Comparison of ENCODE assay signal across 15 mouse cellular contexts in the genomic region with DNA sequence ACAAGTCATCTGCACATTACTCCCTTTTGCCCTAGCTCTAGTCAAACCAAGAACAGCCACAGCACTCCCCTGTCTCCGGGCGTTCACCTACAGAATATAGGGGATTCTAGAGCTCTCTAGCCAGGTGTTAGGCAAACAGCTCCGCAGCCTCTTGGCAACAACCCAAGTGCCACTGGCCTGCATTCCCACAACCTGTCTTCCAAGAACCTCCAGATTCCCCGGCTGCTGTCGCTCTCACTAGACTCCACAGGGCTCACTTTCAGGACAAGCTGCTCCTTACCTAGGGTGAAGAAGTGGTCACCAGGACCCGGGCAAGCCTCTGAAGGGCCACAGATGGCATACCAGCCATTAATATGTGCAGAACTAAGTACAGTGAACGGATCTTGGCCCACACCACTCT.
"Had no signal": no experiment of that assay in that cellular context is flagged by ENCODE, and none has a peak within 500 bp of the region (broad histone marks: within the 10 kb centered on the region; RNA-seq: fewer than 3 reads in every experiment).

No protein-coding gene starts in this region.

- H3K27ac ChIP-seq: kidney, embryonic 15.5 days; left cerebral cortex, adult 2 months; limb, embryonic 10.5 days; liver, embryonic 13.5 days; macrophage; midbrain, embryonic 13.5 days; neural tube, embryonic 15.5 days had no signal

- H3K36me3 ChIP-seq: kidney, embryonic 15.5 days; limb, embryonic 10.5 days; liver, embryonic 13.5 days; midbrain, embryonic 13.5 days; neural tube, embryonic 15.5 days had no signal

- H3K9ac ChIP-seq: kidney, embryonic 15.5 days; liver, embryonic 13.5 days; liver, postnatal 0 days; midbrain, embryonic 13.5 days; neural tube, embryonic 15.5 days had no signal

- H3K4me3 ChIP-seq: kidney, embryonic 15.5 days; left cerebral cortex, adult 2 months; limb, embryonic 10.5 days; liver, embryonic 13.5 days; megakaryocyte, embryonic 14.5 days; midbrain, embryonic 13.5 days; myocyte; neural tube, embryonic 15.5 days had no signal

- H3K4me2 ChIP-seq: kidney, embryonic 15.5 days; liver, embryonic 13.5 days; midbrain, embryonic 13.5 days; neural tube, embryonic 15.5 days had no signal

- DNase-seq: liver, embryonic 13.5 days; liver, postnatal 0 days; right cerebral cortex, adult 18-20 months; thymus, adult 18-20 months; thymus, postnatal 14 days had no signal

- H3K27me3 ChIP-seq: kidney, embryonic 15.5 days; liver, embryonic 13.5 days; midbrain, embryonic 13.5 days; neural tube, embryonic 15.5 days had no signal

- H3K9me3 ChIP-seq: kidney, embryonic 15.5 days; limb, embryonic 10.5 days; liver, embryonic 13.5 days; megakaryocyte, embryonic 14.5 days; midbrain, embryonic 13.5 days; neural tube, embryonic 15.5 days had no signal

- ATAC-seq: inflammation-experienced regulatory T-cells, adult 6 months; intestine, postnatal 0 days; liver, postnatal 0 days; midbrain, embryonic 13.5 days had no signal
